Mouse (Mus musculus): Measurements from ENCODE around the gene Nyx.

Gene Nyx

GRCm38 (mm10) chrX:13494892-13495703 is 29.2 kb downstream of the Nyx start:
- peak; percentile 18 for DNase-seq

- DNase-seq = no peak
Measured at GRCm38 (mm10) chrX:13500284-13500683, 34.4 kb downstream of the Nyx start.

- no peak for DNase-seq
Measured at GRCm38 (mm10) chrX:13502862-13503375, 37.0 kb downstream of the Nyx start.

- no peak for DNase-seq
Measured at GRCm38 (mm10) chrX:13504389-13504788, 38.5 kb downstream of the Nyx start.

- DNase-seq = no peak
Measured at GRCm38 (mm10) chrX:13506376-13506775, 40.5 kb downstream of the Nyx start.

GRCm38 (mm10) chrX:13513127-13513526 is 47.2 kb downstream of the Nyx start:
- DNase-seq = no peak

GRCm38 (mm10) chrX:13513864-13514263 is 48.0 kb downstream of the Nyx start:
- no peak for DNase-seq

- DNase-seq = no peak
Measured at GRCm38 (mm10) chrX:13516451-13516850, 50.5 kb downstream of the Nyx start.

GRCm38 (mm10) chrX:13518019-13518418 is 52.1 kb downstream of the Nyx start:
- DNase-seq = no peak

- no peak for DNase-seq
Measured at GRCm38 (mm10) chrX:13518781-13519407, 53.0 kb downstream of the Nyx start.

GRCm38 (mm10) chrX:13519408-13519783 is 53.5 kb downstream of the Nyx start:
- DNase-seq = no peak

- DNase-seq = no peak
Measured at GRCm38 (mm10) chrX:13520566-13520965, 54.7 kb downstream of the Nyx start.

GRCm38 (mm10) chrX:13521288-13521687 is 55.4 kb downstream of the Nyx start:
- DNase-seq = no peak
